Mouse (Mus musculus): ENCODE data around the gene Cxxc4. TPM values are rescaled to one million over a fixed set of nuclear protein-coding genes. Genes with fewer than 3 reads are reported as not detected.

The Cxxc4 gene
- polyA plus RNA-seq (2012) = 0.04 and 0.23 TPM in 2 replicates

GRCm38 (mm10) chr3:134236414-134237112, at the start of gene Cxxc4:
Gene Cxxc4 (plus strand): TSS chr3:134236484.

Data from megakaryocyte-erythroid progenitor cell, adult 5 weeks (primary cell).